Mouse (Mus musculus): Measurements from ENCODE around the gene Hist1h4a.

The Hist1h4a gene

GRCm38 (mm10) chr13:23759251-23759771 lies 1.7 kb downstream of the Hist1h4a start:
- DNase-seq (ENCODE audit: low read depth, low spot score): no peak

- DNase-seq (ENCODE audit: low read depth, low spot score): no peak
These were observed 3.1 kb downstream of the Hist1h4a start for GRCm38 (mm10) chr13:23757921-23758320.

- peak; percentile 42 for DNase-seq (ENCODE audit: low read depth, low spot score)
These were observed 3.7 kb downstream of the Hist1h4a start for GRCm38 (mm10) chr13:23757211-23757773.

- DNase-seq (ENCODE audit: low read depth, low spot score): peak; percentile 98
These were observed 4.2 kb downstream of the Hist1h4a start, which contains the start of gene Hist1h4b for GRCm38 (mm10) chr13:23756790-23757189. TSS of gene Hist1h4b (plus strand) at chr13:23757013.

GRCm38 (mm10) chr13:23755000-23755399 lies 6.0 kb downstream of the Hist1h4a start:
- no peak for DNase-seq (ENCODE audit: low read depth, low spot score)

- DNase-seq (ENCODE audit: low read depth, low spot score): no peak
These were observed 7.5 kb downstream of the Hist1h4a start for GRCm38 (mm10) chr13:23753314-23754078.

- DNase-seq (ENCODE audit: low read depth, low spot score): no peak
These were observed 8.3 kb downstream of the Hist1h4a start for GRCm38 (mm10) chr13:23752742-23753172.

- DNase-seq (ENCODE audit: low read depth, low spot score): peak; percentile 94
These were observed 8.8 kb downstream of the Hist1h4a start, which contains the start of gene Hist1h3b for GRCm38 (mm10) chr13:23752067-23752741. TSS of gene Hist1h3b (plus strand) at chr13:23752267.

GRCm38 (mm10) chr13:23751478-23751956 lies 9.5 kb downstream of the Hist1h4a start:
- peak; percentile 16 for DNase-seq (ENCODE audit: low read depth, low spot score)

- DNase-seq (ENCODE audit: low read depth, low spot score): peak; percentile 89
These were observed 10.1 kb downstream of the Hist1h4a start, which contains the start of gene Hist1h2ab for GRCm38 (mm10) chr13:23750839-23751477. TSS of gene Hist1h2ab (plus strand) at chr13:23751126.

GRCm38 (mm10) chr13:23749563-23750121 lies 11.4 kb downstream of the Hist1h4a start:
- DNase-seq (ENCODE audit: low read depth, low spot score): no peak

- no peak for DNase-seq (ENCODE audit: low read depth, low spot score)
These were observed 13.1 kb downstream of the Hist1h4a start for GRCm38 (mm10) chr13:23747892-23748288.

- peak; percentile 28 for DNase-seq (ENCODE audit: low read depth, low spot score)
These were observed 13.7 kb downstream of the Hist1h4a start for GRCm38 (mm10) chr13:23747081-23747891.

GRCm38 (mm10) chr13:23746201-23747080 lies 14.6 kb downstream of the Hist1h4a start, which contains the start of gene Hist1h2bb:
TSS of gene Hist1h2bb (plus strand) at chr13:23746734.
- peak; percentile 98 for DNase-seq (ENCODE audit: low read depth, low spot score)

- peak; percentile 94 for DNase-seq (ENCODE audit: low read depth, low spot score)
These were observed 15.5 kb downstream of the Hist1h4a start, which contains the start of gene Hist1h3c for GRCm38 (mm10) chr13:23745381-23746161. TSS of gene Hist1h3c (minus strand) at chr13:23745602.

- DNase-seq (ENCODE audit: low read depth, low spot score): no peak
These were observed 16.3 kb downstream of the Hist1h4a start for GRCm38 (mm10) chr13:23744421-23745380.

GRCm38 (mm10) chr13:23743963-23744362 lies 17.1 kb downstream of the Hist1h4a start:
- no peak for DNase-seq (ENCODE audit: low read depth, low spot score)
